Mouse (Mus musculus): ENCODE measurements around the gene Tekt4. TPM values are rescaled to one million over a fixed set of nuclear protein-coding genes. Genes with fewer than 3 reads are reported as not detected.

Tekt4 gene
- polyA plus RNA-seq, 1 experiment from 2014 or later, result 0.38 TPM

Other genes with a start within 250 kb of the Tekt4 start
- 67.1 and 71.3 TPM in 2 replicates for gene Gnptg, start 214.5 kb upstream of the Tekt4 start, polyA plus RNA-seq (2016; fragmentation: Nextera tagmentation; extraction: Ambion mirVana)
- 66.7 and 67.0 TPM in 2 replicates for gene Tsr3, start 214.4 kb upstream of the Tekt4 start, polyA plus RNA-seq (2016; fragmentation: Nextera tagmentation; extraction: Ambion mirVana)
- 2.3 and 4.0 TPM in 2 replicates for gene Baiap3, start 198.3 kb upstream of the Tekt4 start, polyA plus RNA-seq (2016; fragmentation: Nextera tagmentation; extraction: Ambion mirVana)
- gene Ube2i, start 180.0 kb upstream of the Tekt4 start, polyA plus RNA-seq (2016; fragmentation: Nextera tagmentation; extraction: Ambion mirVana), result 726 and 737 TPM in 2 replicates
- not detected in 2 replicates for gene Prss34, start 156.2 kb upstream of the Tekt4 start, polyA plus RNA-seq (2016; fragmentation: Nextera tagmentation; extraction: Ambion mirVana)
- not detected in 2 replicates for gene Prss28, start 146.0 kb upstream of the Tekt4 start, polyA plus RNA-seq (2016; fragmentation: Nextera tagmentation; extraction: Ambion mirVana)
- gene Prss29, start 136.0 kb upstream of the Tekt4 start, polyA plus RNA-seq (2016; fragmentation: Nextera tagmentation; extraction: Ambion mirVana), result not detected in 2 replicates
- gene Tpsab1, start 109.1 kb upstream of the Tekt4 start, polyA plus RNA-seq (2016; fragmentation: Nextera tagmentation; extraction: Ambion mirVana), result not detected in 2 replicates
- not detected in 2 replicates for gene Tpsb2, start 88.3 kb upstream of the Tekt4 start, polyA plus RNA-seq (2016; fragmentation: Nextera tagmentation; extraction: Ambion mirVana)
- 0.31 and 0.43 TPM in 2 replicates for gene Tpsg1, start 85.3 kb upstream of the Tekt4 start, polyA plus RNA-seq (2016; fragmentation: Nextera tagmentation; extraction: Ambion mirVana)
- gene Cacna1h, start 20.8 kb upstream of the Tekt4 start, polyA plus RNA-seq (2016; fragmentation: Nextera tagmentation; extraction: Ambion mirVana), result 13.0 and 15.2 TPM in 2 replicates
- gene Sstr5, start 42.7 kb downstream of the Tekt4 start, polyA plus RNA-seq (2016; fragmentation: Nextera tagmentation; extraction: Ambion mirVana), result 0.18 TPM in 1 of 2 replicates, not detected in the other
- 8.1 and 9.5 TPM in 2 replicates for gene Sox8, start 116.1 kb downstream of the Tekt4 start, polyA plus RNA-seq (2016; fragmentation: Nextera tagmentation; extraction: Ambion mirVana)
- 25.2 and 25.8 TPM in 2 replicates for gene Lmf1, start 124.5 kb downstream of the Tekt4 start, polyA plus RNA-seq (2016; fragmentation: Nextera tagmentation; extraction: Ambion mirVana)

Measured in neural tube, embryonic 12.5 days (tissue).